Mouse (Mus musculus) embryonic facial prominence, embryonic 15.5 days (tissue): ENCODE results near the gene Npr2. TPM values are rescaled to one million over a fixed set of nuclear protein-coding genes. Genes with fewer than 3 reads are reported as not detected.

Source experiments
- microRNA-seq: library from miRNA; unstranded; fragments of <30 nt; microRNA quantifications from one replicate; pipeline ENCODE4, GENCODE M21; 2016; ENCODE audit warnings: borderline number of aligned reads
- polyA plus RNA-seq: library from polyadenylated mRNA; unstranded; fragments of >200 nt; fragmentation: Nextera tagmentation; extraction: Ambion mirVana; gene quantifications from 2 replicates; pipeline ENCODE4 v1.2.1, GENCODE M21; 2015

Gene Npr2
- polyA plus RNA-seq, 1 experiment from 2014 or later = 20.9 TPM

Small RNA genes lying within 50 kb of the gene (microRNA-seq; reads per million reads assigned to microRNA genes)
- gene Gm25262 = not detected

Other genes with a start within 250 kb of the Npr2 start
- 18.2 TPM in 2 replicates for gene Rusc2, start 250.0 kb upstream of the Npr2 start, polyA plus RNA-seq
- gene Fam166b, start 202.8 kb upstream of the Npr2 start, polyA plus RNA-seq = 0.41 and 0.44 TPM in 2 replicates
- 9.2 and 9.3 TPM in 2 replicates for gene Tesk1, start 190.0 kb upstream of the Npr2 start, polyA plus RNA-seq
- gene Cd72, start 177.3 kb upstream of the Npr2 start, polyA plus RNA-seq = 3.1 and 3.8 TPM in 2 replicates
- not detected in 2 replicates for gene Sit1, start 148.2 kb upstream of the Npr2 start, polyA plus RNA-seq
- gene Ccdc107, start 139.0 kb upstream of the Npr2 start, polyA plus RNA-seq = 71.7 and 81.0 TPM in 2 replicates
- gene Arhgef39, start 132.2 kb upstream of the Npr2 start, polyA plus RNA-seq = 36.8 and 39.8 TPM in 2 replicates
- gene Car9, start 125.0 kb upstream of the Npr2 start, polyA plus RNA-seq = 2.5 and 4.8 TPM in 2 replicates
- 456 and 604 TPM in 2 replicates for gene Tpm2, start 108.2 kb upstream of the Npr2 start, polyA plus RNA-seq
- 77.5 and 88.2 TPM in 2 replicates for gene Creb3, start 69.6 kb upstream of the Npr2 start, polyA plus RNA-seq
- 55.8 and 60.9 TPM in 2 replicates for gene Tln1, start 69.2 kb upstream of the Npr2 start, polyA plus RNA-seq
- gene Rgp1, start 53.2 kb upstream of the Npr2 start, polyA plus RNA-seq = 28.6 and 32.5 TPM in 2 replicates
- gene Gba2, start 53.1 kb upstream of the Npr2 start, polyA plus RNA-seq = 21.3 and 22.3 TPM in 2 replicates
- 1.5 and 1.6 TPM in 2 replicates for gene Msmp, start 47.4 kb upstream of the Npr2 start, polyA plus RNA-seq
- gene Spag8, start 21.7 kb downstream of the Npr2 start, polyA plus RNA-seq = 7.5 and 10.6 TPM in 2 replicates
- 88.1 and 91.2 TPM in 2 replicates for gene Hint2, start 24.5 kb downstream of the Npr2 start, polyA plus RNA-seq
- 5.3 and 6.1 TPM in 2 replicates for gene Tmem8b, start 37.0 kb downstream of the Npr2 start, polyA plus RNA-seq
- gene Fam221b, start 37.2 kb downstream of the Npr2 start, polyA plus RNA-seq = 2.9 and 4.3 TPM in 2 replicates
- not detected in 2 replicates for gene Olfr70, start 68.9 kb downstream of the Npr2 start, polyA plus RNA-seq
- not detected in 2 replicates for gene Olfr71, start 78.3 kb downstream of the Npr2 start, polyA plus RNA-seq
- 0.99 and 1.2 TPM in 2 replicates for gene Hrct1, start 95.3 kb downstream of the Npr2 start, polyA plus RNA-seq
- gene Spaar, start 98.1 kb downstream of the Npr2 start, polyA plus RNA-seq = 0.09 and 0.31 TPM in 2 replicates
- not detected in 2 replicates for gene Olfr159, start 139.1 kb downstream of the Npr2 start, polyA plus RNA-seq
- 0.13 TPM in 1 of 2 replicates, not detected in the other for gene Olfr156, start 192.0 kb downstream of the Npr2 start, polyA plus RNA-seq
- gene Olfr157, start 208.3 kb downstream of the Npr2 start, polyA plus RNA-seq = 0.04 TPM in 2 replicates
- gene Olfr155, start 219.6 kb downstream of the Npr2 start, polyA plus RNA-seq = 0.16 TPM in 1 of 2 replicates, not detected in the other
- gene Reck, start 243.6 kb downstream of the Npr2 start, polyA plus RNA-seq = 33.3 and 33.7 TPM in 2 replicates